Mouse (Mus musculus): ENCODE results near the gene Pou3f1. TPM values are rescaled to one million over a fixed set of nuclear protein-coding genes. Genes with fewer than 3 reads are reported as not detected.
A peak's percentile ranks its signal among the peaks of the same experiment; 100 is the strongest.

Pou3f1 gene
- polyA plus RNA-seq, 1 experiment from 2014 or later = 24.2 TPM

DNA sequence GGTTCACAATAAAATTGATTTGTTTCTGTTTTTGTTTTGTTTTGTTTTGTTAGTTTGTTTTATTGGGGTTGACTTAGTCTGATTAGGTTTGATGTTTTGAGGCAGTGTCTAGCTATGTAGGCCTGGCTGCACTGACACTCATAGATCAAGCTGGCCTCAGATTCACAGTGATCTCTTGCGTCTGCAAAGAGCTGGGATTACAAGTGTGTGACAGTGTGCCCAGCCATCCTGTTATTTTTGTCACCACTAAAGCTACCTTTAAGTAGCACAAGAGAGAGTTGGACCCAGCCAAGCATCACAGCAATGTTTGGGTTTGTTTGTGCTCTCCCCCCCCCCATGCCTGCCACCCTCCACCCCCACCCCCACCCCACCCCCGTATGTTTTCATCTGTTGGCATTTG, 38.0 kb downstream of the Pou3f1 start:
- Histone ChIP-seq H3K9ac (no peak overlapping the region), H3K36me3 (no peaks in the 10 kb centered on the region), H3K4me3 (no peak overlapping the region), H3K4me2 (replicated peaks) (no peak overlapping the region), H3K9me3 (replicated peaks) (no peaks in the 10 kb centered on the region), H3K27ac (no peak overlapping the region), H3K4me1 (peaks cover 16% of the 10 kb centered on the region), H3K27me3 (peaks cover 22% of the 10 kb centered on the region)
- no peak for ATAC-seq (ENCODE audit: low FRiP score)
- WGBS = 85% methylated on average over 2 of the region's 2 CpGs

DNA sequence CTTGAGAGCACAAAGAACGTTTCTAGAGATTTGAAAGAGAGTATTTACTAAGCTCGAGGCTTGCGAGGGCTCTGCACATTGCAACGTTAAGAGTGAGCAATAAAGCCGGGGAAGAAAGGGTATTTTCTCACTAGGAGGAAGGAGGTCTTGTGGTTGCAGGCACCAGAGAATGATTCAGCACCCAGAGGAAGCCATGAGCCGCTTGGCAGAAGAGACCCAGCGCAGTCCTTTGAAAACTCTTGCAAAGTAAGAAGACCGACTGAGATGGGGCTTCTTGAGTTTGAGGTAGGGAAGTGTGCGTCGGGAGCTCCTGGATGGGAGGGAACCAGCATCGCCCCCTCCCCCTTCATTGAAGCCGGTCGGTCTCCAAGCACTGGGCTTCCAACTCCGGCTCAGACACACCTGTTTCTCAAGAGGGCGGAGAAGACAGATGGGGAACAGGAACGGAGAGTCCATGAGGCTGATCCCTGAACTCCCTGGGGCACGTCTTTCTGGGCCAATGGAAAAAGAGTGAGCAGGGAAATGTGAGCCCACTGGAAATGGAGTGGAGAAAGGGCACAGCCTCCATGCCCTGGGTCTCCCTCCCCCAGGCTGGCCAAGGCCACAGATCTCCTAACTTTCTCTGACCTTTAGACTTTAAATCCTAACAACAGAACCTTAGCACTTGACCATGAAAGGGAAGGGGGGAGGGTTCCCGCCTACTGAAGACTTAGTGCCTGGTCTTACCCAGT, 39.3 kb downstream of the Pou3f1 start:
- ATAC-seq (ENCODE audit: low FRiP score) = no peak
- Histone ChIP-seq H3K27me3 (peaks cover 35% of the 10 kb centered on the region), H3K9ac (no peak overlapping the region), H3K4me3 (no peak overlapping the region), H3K4me2 (replicated peaks) (0 out of 2 replicates have a peak overlapping the region, but pooled peaks have one; percentile 5), H3K36me3 (no peaks in the 10 kb centered on the region), H3K4me1 (peaks cover 30% of the 10 kb centered on the region), H3K9me3 (replicated peaks) (no peaks in the 10 kb centered on the region), H3K27ac (no peak overlapping the region)
- WGBS = 13% methylated on average over 18 of the region's 18 CpGs

GRCm38 (mm10) chr4:124699791-124700190, 43.2 kb downstream of the Pou3f1 start:
- H3K4me3 ChIP-seq = peak overlapping the region; percentile 61; the same call in 1 of the 2 replicates
- H3K4me2 ChIP-seq (replicated peaks) = peak overlapping the region; percentile 96
- no peaks in the 10 kb centered on the region for H3K9me3 ChIP-seq (replicated peaks)
- no peak for ATAC-seq (ENCODE audit: low FRiP score)
- peaks cover 47% of the 10 kb centered on the region for H3K4me1 ChIP-seq
- no peaks in the 10 kb centered on the region for H3K36me3 ChIP-seq
- no peak overlapping the region for H3K27ac ChIP-seq
- H3K9ac ChIP-seq = no peak overlapping the region
- peaks cover 54% of the 10 kb centered on the region for H3K27me3 ChIP-seq
- 4% methylated on average over 6 of the region's 6 CpGs for WGBS

- Histone ChIP-seq H3K4me3 (peak within 1 kb of the TSS; percentile 61), H3K27me3 (peaks cover 49% of the 10 kb centered on the region), H3K36me3 (no peaks in the 10 kb centered on the region), H3K4me2 (replicated peaks) (peak within 1 kb of the TSS; percentile 96), H3K4me1 (peaks cover 53% of the 10 kb centered on the region), H3K9ac (peak within 1 kb of the TSS; percentile 76), H3K27ac (peak within 1 kb of the TSS; percentile 68; the same call in 1 of the 2 replicates), H3K9me3 (replicated peaks) (no peaks in the 10 kb centered on the region)
- ATAC-seq (ENCODE audit: low FRiP score) = peak; percentile 53
- WGBS = under 1% methylated on average over 50 of the region's 59 CpGs
Measured at GRCm38 (mm10) chr4:124700248-124700971, 43.8 kb downstream of the Pou3f1 start, which contains the start of gene Fhl3. TSS of gene Fhl3 (plus strand) at chr4:124700701.

- Histone ChIP-seq H3K9ac (peak overlapping the region; percentile 76), H3K4me2 (replicated peaks) (peak overlapping the region; percentile 96), H3K4me1 (peaks cover 52% of the 10 kb centered on the region), H3K27me3 (peaks cover 44% of the 10 kb centered on the region), H3K9me3 (replicated peaks) (no peaks in the 10 kb centered on the region), H3K4me3 (peak overlapping the region; percentile 61), H3K36me3 (no peaks in the 10 kb centered on the region), H3K27ac (peak overlapping the region; percentile 68; the same call in 1 of the 2 replicates)
- WGBS = 2% methylated on average over 22 of the region's 22 CpGs
- peak; percentile 4; the same call in 1 of the 2 replicates for ATAC-seq (ENCODE audit: low FRiP score)
Measured at GRCm38 (mm10) chr4:124701052-124701845, 44.6 kb downstream of the Pou3f1 start.

DNA sequence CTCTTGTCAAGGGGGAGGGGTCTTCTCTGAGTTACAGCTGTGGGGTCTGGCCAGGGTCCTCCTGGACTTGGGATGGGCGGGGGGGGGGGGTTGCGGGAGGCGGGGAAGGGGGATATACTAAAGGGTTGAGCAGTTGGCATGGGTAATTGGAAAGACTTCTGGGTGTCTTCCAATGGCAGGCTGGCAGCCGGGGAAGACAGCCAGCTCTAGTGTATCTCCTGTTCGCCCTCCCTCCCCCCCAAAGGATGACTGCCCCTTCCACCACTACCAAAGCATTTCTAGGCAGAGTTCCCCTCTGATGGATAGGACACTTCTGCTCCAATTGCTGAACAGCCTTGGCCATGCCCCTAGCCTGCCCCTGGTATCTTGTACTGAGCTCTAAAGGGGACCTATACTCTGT, 45.3 kb downstream of the Pou3f1 start:
- Histone ChIP-seq H3K4me3 (peak overlapping the region; percentile 61), H3K9ac (0 out of 2 replicates have a peak overlapping the region, but pooled peaks have one; percentile 76), H3K4me1 (peaks cover 52% of the 10 kb centered on the region), H3K4me2 (replicated peaks) (peak overlapping the region; percentile 96), H3K9me3 (replicated peaks) (no peaks in the 10 kb centered on the region), H3K27me3 (peaks cover 43% of the 10 kb centered on the region), H3K27ac (no peak overlapping the region), H3K36me3 (no peaks in the 10 kb centered on the region)
- WGBS = 62% methylated on average over 4 of the region's 5 CpGs
- no peak for ATAC-seq (ENCODE audit: low FRiP score)

DNA sequence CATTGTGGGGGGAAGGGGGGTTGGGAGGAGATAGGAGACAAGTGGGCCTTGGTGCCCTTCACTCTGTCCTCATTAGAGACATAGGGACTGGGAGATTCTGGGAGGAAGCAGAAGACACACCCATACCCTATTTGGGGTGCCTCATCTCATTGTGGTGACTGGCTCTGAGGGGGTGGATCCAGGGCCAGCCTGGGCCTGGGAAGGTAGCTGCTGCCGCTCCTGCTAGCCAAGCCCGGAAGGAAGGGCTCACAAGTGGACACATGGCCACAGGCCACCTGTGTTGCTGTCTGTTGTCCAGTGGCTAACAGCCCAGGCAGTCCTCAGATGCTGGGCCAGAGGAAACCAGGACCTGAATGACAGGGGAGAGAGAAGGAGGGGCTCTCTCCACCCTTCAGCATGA, 46.8 kb downstream of the Pou3f1 start:
- H3K27me3 ChIP-seq = peaks cover 47% of the 10 kb centered on the region
- ATAC-seq (ENCODE audit: low FRiP score) = no peak
- 0 out of 2 replicates have a peak overlapping the region, but pooled peaks have one; percentile 0 for H3K4me2 ChIP-seq (replicated peaks)
- H3K4me1 ChIP-seq = peaks cover 52% of the 10 kb centered on the region
- H3K36me3 ChIP-seq = no peaks in the 10 kb centered on the region
- 23% methylated on average over 2 of the region's 2 CpGs for WGBS
- H3K27ac ChIP-seq = peak overlapping the region; percentile 78; the same call in 1 of the 2 replicates
- no peak overlapping the region for H3K4me3 ChIP-seq
- H3K9ac ChIP-seq = no peak overlapping the region
- no peaks in the 10 kb centered on the region for H3K9me3 ChIP-seq (replicated peaks)

DNA sequence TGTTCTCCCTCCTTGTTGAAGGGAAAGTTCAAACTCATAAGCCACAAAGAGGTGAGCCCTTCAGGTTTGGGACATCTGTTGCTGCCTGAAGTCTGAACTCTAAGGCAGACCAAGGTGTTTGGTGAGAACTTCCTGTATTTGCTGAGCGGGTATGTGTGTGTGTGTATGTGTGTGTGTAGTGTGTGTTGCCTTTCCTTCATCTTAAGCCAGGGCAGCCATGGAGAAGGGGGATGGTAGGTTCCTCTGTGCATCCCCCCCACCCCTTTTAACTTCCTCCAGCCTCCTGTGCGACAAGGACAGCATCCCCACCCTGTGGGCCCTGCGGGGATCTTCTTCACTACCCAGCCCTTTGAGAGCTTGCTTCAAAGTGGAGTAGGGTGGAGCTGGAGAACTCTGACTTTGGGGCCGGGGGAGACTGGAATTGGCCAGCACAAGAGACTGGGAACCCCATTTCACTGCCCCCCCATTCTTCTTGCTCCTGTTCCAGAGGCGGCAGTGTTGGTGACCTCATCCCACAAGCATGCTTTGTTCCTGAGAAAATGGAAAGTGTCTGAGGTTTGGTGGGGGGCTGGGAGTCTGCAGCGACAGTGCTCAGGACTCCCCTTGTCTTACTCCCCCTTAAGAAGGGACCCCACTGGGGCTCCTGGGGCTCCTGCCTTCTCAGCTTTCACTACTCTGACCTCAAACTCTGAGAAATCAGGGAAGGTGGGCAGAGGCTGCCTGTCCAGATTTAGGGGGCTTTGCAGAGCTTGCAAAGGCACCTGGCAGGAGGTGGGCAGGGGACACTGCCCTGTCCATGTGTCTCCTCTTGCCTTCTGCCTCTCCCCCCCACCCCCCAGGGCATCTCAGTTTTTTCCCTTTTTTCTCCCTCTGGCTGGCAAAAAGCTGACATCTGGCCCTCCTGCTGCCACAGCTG, 47.5 kb downstream of the Pou3f1 start:
- WGBS = 7% methylated on average over 6 of the region's 6 CpGs
- Histone ChIP-seq H3K4me3 (no peak overlapping the region), H3K27ac (peak overlapping the region; percentile 78), H3K4me1 (peaks cover 60% of the 10 kb centered on the region), H3K4me2 (replicated peaks) (peak overlapping the region; percentile 17), H3K9ac (peak overlapping the region; percentile 32; the same call in 1 of the 2 replicates), H3K27me3 (peaks cover 52% of the 10 kb centered on the region), H3K9me3 (replicated peaks) (no peaks in the 10 kb centered on the region), H3K36me3 (no peaks in the 10 kb centered on the region)
- ATAC-seq (ENCODE audit: low FRiP score) = no peak

GRCm38 (mm10) chr4:124704797-124705474, 48.3 kb downstream of the Pou3f1 start:
- peaks cover 61% of the 10 kb centered on the region for H3K4me1 ChIP-seq
- peak overlapping the region; percentile 17; the same call in 1 of the 2 replicates for H3K4me2 ChIP-seq (replicated peaks)
- H3K27ac ChIP-seq = peak overlapping the region; percentile 78
- ATAC-seq (ENCODE audit: low FRiP score) = no peak
- H3K27me3 ChIP-seq = peaks cover 55% of the 10 kb centered on the region
- no peaks in the 10 kb centered on the region for H3K9me3 ChIP-seq (replicated peaks)
- peak overlapping the region; percentile 32; the same call in 1 of the 2 replicates for H3K9ac ChIP-seq
- H3K4me3 ChIP-seq = no peak overlapping the region
- WGBS = 17% methylated on average over 11 of the region's 11 CpGs
- H3K36me3 ChIP-seq = no peaks in the 10 kb centered on the region

GRCm38 (mm10) chr4:124705661-124706269, 49.2 kb downstream of the Pou3f1 start:
- Histone ChIP-seq H3K4me3 (no peak overlapping the region), H3K27me3 (peaks cover 51% of the 10 kb centered on the region), H3K4me1 (peaks cover 57% of the 10 kb centered on the region), H3K27ac (0 out of 2 replicates have a peak overlapping the region, but pooled peaks have one; percentile 78), H3K9ac (no peak overlapping the region), H3K4me2 (replicated peaks) (no peak overlapping the region), H3K36me3 (no peaks in the 10 kb centered on the region), H3K9me3 (replicated peaks) (no peaks in the 10 kb centered on the region)
- no peak for ATAC-seq (ENCODE audit: low FRiP score)
- 81% methylated on average over 23 of the region's 23 CpGs for WGBS
